23 mouse cellular contexts compared by ENCODE assay signal in genomic region chr11:4467436-4467835, GRCm38 (mm10). TPM values are rescaled to one million over a fixed set of nuclear protein-coding genes. Genes with fewer than 3 reads are reported as not detected.
DNase-seq lines count a peak whose midpoint lies in the region; ATAC-seq and TF ChIP-seq lines count a peak whose summit lies in the region.
"Had no signal": no experiment of that assay in that cellular context is flagged by ENCODE, and none has a peak within 500 bp of the region (broad histone marks: within the 10 kb centered on the region; RNA-seq: fewer than 3 reads in every experiment).

No protein-coding gene starts in this region.

- 84% methylated on average over 1 of the region's 1 CpGs for WGBS in liver, embryonic 14.5 days (ENCODE audit: insufficient replicate concordance)
- WGBS in liver, postnatal 0 days (ENCODE audit: insufficient replicate concordance): 85% methylated on average over 1 of the region's 1 CpGs

- no peaks in the 10 kb centered on the region; a peak in 1 of 4 replicates for H3K4me1 ChIP-seq in liver, embryonic 14.5 days (replicated peaks; ENCODE audit: control insufficient read depth in 2 of 2, insufficient read depth in 2 of 2, low read length in 1 of 2)
- no peaks in the 10 kb centered on the region for H3K4me1 ChIP-seq in liver, postnatal 0 days (ENCODE audit: insufficient read depth)
- H3K4me1 ChIP-seq: embryonic facial prominence, embryonic 12.5 days; forebrain, embryonic 15.5 days had no signal

- H3K27ac ChIP-seq in liver, embryonic 14.5 days: no peak overlapping the region
- no peak overlapping the region for H3K27ac ChIP-seq in liver, postnatal 0 days (ENCODE audit: low read depth)
- H3K27ac ChIP-seq: embryonic facial prominence, embryonic 10.5 days; embryonic facial prominence, embryonic 12.5 days; forebrain, embryonic 13.5 days; forebrain, embryonic 15.5 days had no signal

- no peak for DNase-seq in liver, embryonic 14.5 days (ENCODE audit: low read depth in 3 of 3, low spot score in 3 of 3)
- DNase-seq in liver, postnatal 0 days: no peak
- peak; percentile 77 for DNase-seq in R1 (ENCODE audit: low read depth, low spot score)
- DNase-seq in lung, postnatal 10 days: no peak
- no peak for DNase-seq in urinary bladder, postnatal 4 days (ENCODE audit: low spot score in 2 of 2)
- DNase-seq: adrenal gland, adult 8-10 months; adrenal gland, postnatal 14 days; adrenal gland, postnatal 36 days; B cell, adult 2 months; cerebellum, adult 18-20 months; cerebellum, adult 9-10 months; cerebellum, postnatal 10 days; cerebellum, postnatal 25 days; forebrain, postnatal 0 days had no signal

- no peak overlapping the region for H3K4me3 ChIP-seq in liver, embryonic 14.5 days (ENCODE audit: insufficient read depth in 1 of 2, low read depth in 2 of 2, low read length in 2 of 2)
- no peak overlapping the region for H3K4me3 ChIP-seq in liver, postnatal 0 days (ENCODE audit: low read depth, low read length)
- H3K4me3 ChIP-seq: embryonic facial prominence, embryonic 10.5 days; embryonic facial prominence, embryonic 12.5 days; forebrain, embryonic 13.5 days; forebrain, embryonic 15.5 days had no signal

- H3K9ac ChIP-seq in liver, embryonic 14.5 days (replicated peaks): no peak overlapping the region
- H3K9ac ChIP-seq in liver, postnatal 0 days (replicated peaks): no peak overlapping the region
- H3K9ac ChIP-seq: embryonic facial prominence, embryonic 12.5 days; forebrain, embryonic 13.5 days; forebrain, embryonic 15.5 days; forebrain, postnatal 0 days had no signal

- H3K9me3 ChIP-seq in liver, embryonic 14.5 days (ENCODE audit: control insufficient read depth, low read length): no peaks in the 10 kb centered on the region
- no peaks in the 10 kb centered on the region for H3K9me3 ChIP-seq in liver, postnatal 0 days (ENCODE audit: low read length)
- H3K9me3 ChIP-seq: embryonic facial prominence, embryonic 10.5 days; embryonic facial prominence, embryonic 12.5 days; forebrain, embryonic 13.5 days; forebrain, embryonic 15.5 days; G1E had no signal

- no peak for TF ChIP-seq CTCF in liver, embryonic 14.5 days (IDR thresholded peaks at IDR 0.05; ENCODE audit: low read depth)
- no peak for TF ChIP-seq CTCF in liver, postnatal 0 days (IDR thresholded peaks at IDR 0.05; ENCODE audit: low read depth)

- no peaks in the 10 kb centered on the region for H3K27me3 ChIP-seq in liver, embryonic 14.5 days (ENCODE audit: control insufficient read depth, insufficient read depth, low read length)
- no peaks in the 10 kb centered on the region for H3K27me3 ChIP-seq in liver, postnatal 0 days (ENCODE audit: insufficient read depth, low read length)
- H3K27me3 ChIP-seq: CH12.LX; embryonic facial prominence, embryonic 12.5 days; forebrain, embryonic 13.5 days; forebrain, embryonic 15.5 days; Patski had no signal

- ATAC-seq in liver, embryonic 14.5 days (ENCODE audit: insufficient read depth): 0 out of 2 replicates have a peak, but pooled peaks have one; percentile 24
- no peak for ATAC-seq in liver, postnatal 0 days
- ATAC-seq: activated CD4-positive, CD25-positive, alpha-beta regulatory T cell, adult 4 months; CD4-positive, CD25-positive, alpha-beta regulatory T cell, adult 4 months; forebrain, embryonic 13.5 days; forebrain, embryonic 15.5 days; forebrain, postnatal 0 days; Patski had no signal

- TF ChIP-seq EP300 in liver, embryonic 14.5 days (IDR thresholded peaks at IDR 0.05; ENCODE audit: low read depth): no peak
- no peak for TF ChIP-seq EP300 in liver, postnatal 0 days (IDR thresholded peaks at IDR 0.05; ENCODE audit: low read depth)

- H3K4me2 ChIP-seq in liver, embryonic 14.5 days (ENCODE audit: low read depth): no peak overlapping the region
- H3K4me2 ChIP-seq in liver, postnatal 0 days (ENCODE audit: low read depth, low read length): no peak overlapping the region
- H3K4me2 ChIP-seq: embryonic facial prominence, embryonic 12.5 days; forebrain, embryonic 13.5 days; forebrain, embryonic 15.5 days had no signal

- H3K36me3 ChIP-seq in liver, embryonic 14.5 days (replicated peaks; ENCODE audit: control insufficient read depth, insufficient read depth, low read depth): no peaks in the 10 kb centered on the region
- H3K36me3 ChIP-seq in liver, postnatal 0 days (replicated peaks; ENCODE audit: insufficient read depth, low read length): no peaks in the 10 kb centered on the region
- H3K36me3 ChIP-seq: embryonic facial prominence, embryonic 10.5 days; embryonic facial prominence, embryonic 12.5 days; forebrain, embryonic 15.5 days; G1E had no signal

RNA-seq across cellular contexts. Expression of gene Hormad2, which starts 26.5 kb away (rescaled TPM):
- polyA plus RNA-seq in liver, embryonic 14.5 days (2012; rRNA removed): 0.11 and 0.32 TPM in 2 replicates
- polyA plus RNA-seq in liver, embryonic 14.5 days (2014; fragmentation: Nextera tagmentation; extraction: Ambion mirVana): 0.23 and 0.33 TPM in 2 replicates
- polyA plus RNA-seq in liver, postnatal 0 days (2015; fragmentation: Nextera tagmentation; extraction: Ambion mirVana): 0.24 and 0.29 TPM in 2 replicates
- polyA plus RNA-seq: forebrain, embryonic 15.5 days; forebrain, postnatal 0 days; Patski had no signal
